Mouse (Mus musculus): Measurements from ENCODE around the gene Lrig3.

The Lrig3 gene

GRCm38 (mm10) chr10:126000861-126001390 is 35.0 kb downstream of the Lrig3 start:
- in situ Hi-C loops (cut with MseI, MboI), result no loop called here

GRCm38 (mm10) chr10:126002081-126002755 is 36.2 kb downstream of the Lrig3 start:
- in situ Hi-C loops (cut with MseI, MboI), result no loop called here

GRCm38 (mm10) chr10:126002818-126003506 is 37.0 kb downstream of the Lrig3 start:
- in situ Hi-C loops (cut with MseI, MboI), result no loop called here

GRCm38 (mm10) chr10:126003857-126004256 is 37.9 kb downstream of the Lrig3 start:
- in situ Hi-C loops (cut with MseI, MboI), result no loop called here

- in situ Hi-C loops (cut with MseI, MboI), result no loop called here
Observed at GRCm38 (mm10) chr10:126013667-126014066, 47.7 kb downstream of the Lrig3 start.

GRCm38 (mm10) chr10:126014673-126015072 is 48.7 kb downstream of the Lrig3 start:
- in situ Hi-C loops (cut with MseI, MboI), result no loop called here

- in situ Hi-C loops (cut with MseI, MboI), result no loop called here
Observed at GRCm38 (mm10) chr10:126015644-126016043, 49.7 kb downstream of the Lrig3 start.

GRCm38 (mm10) chr10:126019350-126019991 is 53.5 kb downstream of the Lrig3 start:
- in situ Hi-C loops (cut with MseI, MboI), result no loop called here

GRCm38 (mm10) chr10:126028574-126029440 is 62.8 kb downstream of the Lrig3 start:
- in situ Hi-C loops (cut with MseI, MboI), result no loop called here

- in situ Hi-C loops (cut with MseI, MboI), result no loop called here
Observed at GRCm38 (mm10) chr10:126029441-126030114, 63.6 kb downstream of the Lrig3 start.

- in situ Hi-C loops (cut with MseI, MboI), result no loop called here
Observed at GRCm38 (mm10) chr10:126056881-126057280, 90.9 kb downstream of the Lrig3 start.

GRCm38 (mm10) chr10:126062812-126063211 is 96.8 kb downstream of the Lrig3 start:
- in situ Hi-C loops (cut with MseI, MboI), result no loop called here
